ENCODE assay signal across 9 mouse cellular contexts in genomic region chr7:19843561-19843960, GRCm38 (mm10). TPM values are rescaled to one million over a fixed set of nuclear protein-coding genes. Genes with fewer than 3 reads are reported as not detected.
DNase-seq lines count a peak whose midpoint lies in the region; ATAC-seq and TF ChIP-seq lines count a peak whose summit lies in the region.
"Had no signal": no experiment of that assay in that cellular context is flagged by ENCODE, and none has a peak within 500 bp of the region (broad histone marks: within the 10 kb centered on the region; RNA-seq: fewer than 3 reads in every experiment).

No protein-coding gene starts in this region.

- TF ChIP-seq CTCF in Patski (IDR thresholded peaks at IDR 0.05) = peak; percentile 95

- peak overlapping the region; percentile 16; the same call in 1 of the 2 replicates for H3K4me2 ChIP-seq in hindbrain, embryonic 16.5 days (ENCODE audit: low read length)
- H3K4me2 ChIP-seq: limb, embryonic 13.5 days had no signal

- in situ Hi-C loops in Patski (cut with MboI; ENCODE audit: low pct_unique_long_range_greater_than_20kb) = loop anchor here (5.0 kb wide), 1 partner anchor 41 kb away; no protein-coding TSS in a partner anchor

- intact Hi-C loops in left cerebral cortex, postnatal 36 days (cut with DNase I) = no loop called here

- POLR2A ChIA-PET in Patski (lab: Charles Lee) = interaction anchor here (0.9 to 1.9 kb wide), 3 partner anchors 13 to 29 kb away, joined by 3 to 9 read pairs (median 5); partner anchors contain the start of gene Bcl3

- no peaks in the 10 kb centered on the region for H3K36me3 ChIP-seq in hindbrain, embryonic 16.5 days (ENCODE audit: control insufficient read depth, insufficient read depth, low read length)
- H3K36me3 ChIP-seq: limb, embryonic 13.5 days had no signal

- no peak overlapping the region for H3K4me3 ChIP-seq in hindbrain, embryonic 16.5 days (ENCODE audit: low read length)
- H3K4me3 ChIP-seq: limb, embryonic 13.5 days had no signal

- H3K9ac ChIP-seq in hindbrain, embryonic 16.5 days (ENCODE audit: low read depth, low read length) = no peak overlapping the region
- H3K9ac ChIP-seq: limb, embryonic 13.5 days had no signal

- CTCF ChIA-PET in Patski (lab: Charles Lee) = interaction anchor here (0.7 to 4.5 kb wide), 10 partner anchors 12 to 54 kb away, joined by 3 to 52 read pairs (median 5); no protein-coding TSS in a partner anchor

- DNase-seq in Patski (ENCODE audit: low read depth, low spot score) (no peak), MN1 (ENCODE audit: low spot score) (no peak)
- DNase-seq in cerebellum, adult 18-20 months = peak; percentile 27 to 48
- DNase-seq in frontal cortex, adult 2 months (ENCODE audit: extremely low spot score in 1 of 2, low spot score in 1 of 2) = peak; percentile 10 to 74
- DNase-seq in left cerebral cortex, postnatal 36 days (ENCODE audit: low spot score in 2 of 2) = peak; percentile 44 to 50
- peak; percentile 67 for DNase-seq in mesoderm, embryonic 11.5 days (ENCODE audit: low read depth, low spot score)
- DNase-seq in right cerebral cortex, postnatal 36 days (ENCODE audit: low spot score in 2 of 2) = peak; percentile 17 to 33

- WGBS in hindbrain, embryonic 16.5 days = 4% methylated on average over 11 of the region's 11 CpGs

- no peaks in the 10 kb centered on the region for H3K27me3 ChIP-seq in Patski
- H3K27me3 ChIP-seq in hindbrain, embryonic 16.5 days (replicated peaks; ENCODE audit: control insufficient read depth, insufficient read depth, low read length) = peaks cover 17% of the 10 kb centered on the region

- no peaks in the 10 kb centered on the region for H3K4me1 ChIP-seq in hindbrain, embryonic 16.5 days (ENCODE audit: control insufficient read depth, insufficient read depth, low read depth, low read length)

- no peak overlapping the region for H3K27ac ChIP-seq in hindbrain, embryonic 16.5 days (ENCODE audit: low read depth, low read length)
- H3K27ac ChIP-seq: limb, embryonic 13.5 days had no signal

- no peaks in the 10 kb centered on the region for H3K9me3 ChIP-seq in hindbrain, embryonic 16.5 days (ENCODE audit: control insufficient read depth, low read length)
- H3K9me3 ChIP-seq: limb, embryonic 13.5 days had no signal

- peak; percentile 83 for ATAC-seq in Patski
- ATAC-seq in hindbrain, embryonic 16.5 days = peak; percentile 73

RNA-seq across cellular contexts. Expression of gene Gm19345, which starts 8.2 kb away (rescaled TPM):
- 0.10 TPM for polyA plus RNA-seq in Patski (2021)
- 3.9 and 5.2 TPM in 2 replicates for polyA plus RNA-seq in frontal cortex, adult 2 months (2012; rRNA removed)
- polyA plus RNA-seq in hindbrain, embryonic 16.5 days (2015; fragmentation: Nextera tagmentation; extraction: Ambion mirVana) = 19.3 and 22.9 TPM in 2 replicates
- 1 to 10 TPM; 1.2 to 2.1 TPM for total RNA-seq in left cerebral cortex, postnatal 36 days (2021)
- polyA plus RNA-seq: limb, embryonic 13.5 days had no signal

RNA-seq across cellular contexts. Expression of gene Ceacam16, which starts 17.5 kb away (rescaled TPM):
- not detected for polyA plus RNA-seq in Patski (2021)
- polyA plus RNA-seq in frontal cortex, adult 2 months (2012; rRNA removed) = not detected in 2 replicates
- 1.4 and 2.0 TPM in 2 replicates for polyA plus RNA-seq in hindbrain, embryonic 16.5 days (2015; fragmentation: Nextera tagmentation; extraction: Ambion mirVana)
- not detected for total RNA-seq in left cerebral cortex, postnatal 36 days (2021)
- polyA plus RNA-seq: limb, embryonic 13.5 days had no signal

RNA-seq across cellular contexts. Expression of gene Bcl3, which starts 21.0 kb away (rescaled TPM):
- polyA plus RNA-seq in Patski (2021) = 70.5 TPM
- 0.56 and 0.69 TPM in 2 replicates for polyA plus RNA-seq in frontal cortex, adult 2 months (2012; rRNA removed)
- polyA plus RNA-seq in hindbrain, embryonic 16.5 days (2015; fragmentation: Nextera tagmentation; extraction: Ambion mirVana) = 0.70 and 1.2 TPM in 2 replicates
- total RNA-seq in left cerebral cortex, postnatal 36 days (2021) = under 1 TPM; 0.27 to 0.32 TPM

RNA-seq across cellular contexts. Expression of gene Ceacam19, which starts 44.2 kb away (rescaled TPM):
- polyA plus RNA-seq in Patski (2021) = 0.21 TPM
- polyA plus RNA-seq in frontal cortex, adult 2 months (2012; rRNA removed) = not detected in 2 replicates
- not detected in 2 replicates for polyA plus RNA-seq in hindbrain, embryonic 16.5 days (2015; fragmentation: Nextera tagmentation; extraction: Ambion mirVana)
- total RNA-seq in left cerebral cortex, postnatal 36 days (2021) = not detected

RNA-seq across cellular contexts. Expression of gene Cblc, which starts 47.0 kb away (rescaled TPM):
- polyA plus RNA-seq in Patski (2021) = 0.15 TPM
- polyA plus RNA-seq in frontal cortex, adult 2 months (2012; rRNA removed) = not detected in 2 replicates
- 0.34 and 0.41 TPM in 2 replicates for polyA plus RNA-seq in hindbrain, embryonic 16.5 days (2015; fragmentation: Nextera tagmentation; extraction: Ambion mirVana)
- total RNA-seq in left cerebral cortex, postnatal 36 days (2021) = not detected

Comparison
In these comparisons a context has a peak if more than half of its experiments do, and no peak if none do; other contexts are left out.
1. DNase-seq: peak in cerebellum, adult 18-20 months (2 of 2), frontal cortex, adult 2 months (2 of 2), left cerebral cortex, postnatal 36 days (2 of 2), mesoderm, embryonic 11.5 days (single experiment) and right cerebral cortex, postnatal 36 days (2 of 2); none in Patski (single experiment) and MN1 (single experiment).
2. RNA of gene Bcl3, which starts 21.0 kb away (polyA plus RNA-seq): 70.5 TPM in Patski (single experiment); 0.70 to 1.2 TPM in hindbrain, embryonic 16.5 days and 0.56 to 0.69 TPM in frontal cortex, adult 2 months; every median in the first group is over 10 times any median in the second.